Mouse (Mus musculus): ENCODE results near the gene Ssc5d. TPM values are rescaled to one million over a fixed set of nuclear protein-coding genes. Genes with fewer than 3 reads are reported as not detected.

Ssc5d gene
- total RNA-seq, 2 experiments from 2014 or later = 0.05 TPM; not detected in 1

- no peak for ATAC-seq (replicated peaks; ENCODE audit: poor library complexity, severe bottlenecking)
These were observed 6.9 kb upstream of the Ssc5d start for GRCm38 (mm10) chr7:4918681-4919080.

- ATAC-seq (replicated peaks; ENCODE audit: poor library complexity, severe bottlenecking) = no peak
These were observed 6.5 kb upstream of the Ssc5d start for GRCm38 (mm10) chr7:4919096-4919495.

GRCm38 (mm10) chr7:4919971-4920370 is 5.6 kb upstream of the Ssc5d start:
- no peak for ATAC-seq (replicated peaks; ENCODE audit: poor library complexity, severe bottlenecking)

- ATAC-seq (replicated peaks; ENCODE audit: poor library complexity, severe bottlenecking) = no peak
These were observed 5.1 kb upstream of the Ssc5d start for GRCm38 (mm10) chr7:4920496-4920895.

GRCm38 (mm10) chr7:4920976-4921823 is 4.4 kb upstream of the Ssc5d start:
- peak; percentile 15 for ATAC-seq (replicated peaks; ENCODE audit: poor library complexity, severe bottlenecking)

GRCm38 (mm10) chr7:4921824-4922482 is 3.6 kb upstream of the Ssc5d start, which contains the start of gene Nat14:
Gene Nat14, plus strand, starts transcription at chr7:4922028.
- ATAC-seq (replicated peaks; ENCODE audit: poor library complexity, severe bottlenecking) = no peak

- ATAC-seq (replicated peaks; ENCODE audit: poor library complexity, severe bottlenecking) = peak; percentile 44
These were observed 3.1 kb upstream of the Ssc5d start for GRCm38 (mm10) chr7:4922508-4922907.

GRCm38 (mm10) chr7:4922931-4923565 is 2.5 kb upstream of the Ssc5d start:
- ATAC-seq (replicated peaks; ENCODE audit: poor library complexity, severe bottlenecking) = no peak

- peak; percentile 21 for ATAC-seq (replicated peaks; ENCODE audit: poor library complexity, severe bottlenecking)
These were observed 1.8 kb upstream of the Ssc5d start for GRCm38 (mm10) chr7:4923586-4924364.

GRCm38 (mm10) chr7:4924483-4924882 is 1.1 kb upstream of the Ssc5d start:
- no peak for ATAC-seq (replicated peaks; ENCODE audit: poor library complexity, severe bottlenecking)

GRCm38 (mm10) chr7:4924891-4925301 is 689 bp upstream of the Ssc5d start:
- no peak for ATAC-seq (replicated peaks; ENCODE audit: poor library complexity, severe bottlenecking)

GRCm38 (mm10) chr7:4926849-4927248 is 1.3 kb downstream of the Ssc5d start:
- no peak for ATAC-seq (replicated peaks; ENCODE audit: poor library complexity, severe bottlenecking)

GRCm38 (mm10) chr7:4927711-4928110 is 2.1 kb downstream of the Ssc5d start:
- no peak for ATAC-seq (replicated peaks; ENCODE audit: poor library complexity, severe bottlenecking)

GRCm38 (mm10) chr7:4928323-4928722 is 2.7 kb downstream of the Ssc5d start:
- ATAC-seq (replicated peaks; ENCODE audit: poor library complexity, severe bottlenecking) = no peak

- no peak for ATAC-seq (replicated peaks; ENCODE audit: poor library complexity, severe bottlenecking)
These were observed 7.5 kb downstream of the Ssc5d start for GRCm38 (mm10) chr7:4933103-4933502.

- no peak for ATAC-seq (replicated peaks; ENCODE audit: poor library complexity, severe bottlenecking)
These were observed 8.8 kb downstream of the Ssc5d start for GRCm38 (mm10) chr7:4934160-4934914.

- no peak for ATAC-seq (replicated peaks; ENCODE audit: poor library complexity, severe bottlenecking)
These were observed 11.2 kb downstream of the Ssc5d start for GRCm38 (mm10) chr7:4936832-4937231.

GRCm38 (mm10) chr7:4937392-4937791 is 11.8 kb downstream of the Ssc5d start:
- no peak for ATAC-seq (replicated peaks; ENCODE audit: poor library complexity, severe bottlenecking)

GRCm38 (mm10) chr7:4938456-4938855 is 12.9 kb downstream of the Ssc5d start:
- ATAC-seq (replicated peaks; ENCODE audit: poor library complexity, severe bottlenecking) = peak; percentile 65

- ATAC-seq (replicated peaks; ENCODE audit: poor library complexity, severe bottlenecking) = peak; percentile 56
These were observed 14.5 kb downstream of the Ssc5d start for GRCm38 (mm10) chr7:4940068-4940479.

Measured in granulocyte monocyte progenitor cell, adult 5-6 weeks (primary cell).